Mouse (Mus musculus): Measurements from ENCODE around the gene Rdx. TPM values are rescaled to one million over a fixed set of nuclear protein-coding genes. Genes with fewer than 3 reads are reported as not detected.

Rdx gene
- polyA plus RNA-seq, 1 experiment from 2014 or later = 99.5 TPM

GRCm38 (mm10) chr9:52113091-52113490 is 66.1 kb downstream of the Rdx start:
- Histone ChIP-seq H3K9ac (replicated peaks; ENCODE audit: low read depth, low read length) (no peak overlapping the region), H3K4me3 (ENCODE audit: low read depth, low read length) (no peak overlapping the region), H3K4me2 (ENCODE audit: low read depth, low read length) (no peak overlapping the region), H3K36me3 (ENCODE audit: control insufficient read depth, insufficient read depth, low read length) (peaks cover 21% of the 10 kb centered on the region), H3K4me1 (ENCODE audit: control insufficient read depth, insufficient read depth, low read length) (no peaks in the 10 kb centered on the region), H3K27me3 (ENCODE audit: control insufficient read depth, insufficient read depth, low read length) (no peaks in the 10 kb centered on the region), H3K27ac (ENCODE audit: low read depth, low read length) (no peak overlapping the region), H3K9me3 (ENCODE audit: control insufficient read depth, low read length) (no peaks in the 10 kb centered on the region)
- WGBS = 91% methylated on average over 5 of the region's 5 CpGs
- ATAC-seq (ENCODE audit: low read depth) = no peak

GRCm38 (mm10) chr9:52119212-52119611 is 72.2 kb downstream of the Rdx start:
- no peaks in the 10 kb centered on the region for H3K27me3 ChIP-seq (ENCODE audit: control insufficient read depth, insufficient read depth, low read length)
- no peak for ATAC-seq (ENCODE audit: low read depth)
- WGBS = 93% methylated on average over 4 of the region's 4 CpGs
- H3K27ac ChIP-seq (ENCODE audit: low read depth, low read length) = no peak overlapping the region
- H3K4me1 ChIP-seq (ENCODE audit: control insufficient read depth, insufficient read depth, low read length) = no peaks in the 10 kb centered on the region
- H3K4me3 ChIP-seq (ENCODE audit: low read depth, low read length) = no peak overlapping the region
- H3K9ac ChIP-seq (replicated peaks; ENCODE audit: low read depth, low read length) = no peak overlapping the region
- H3K36me3 ChIP-seq (ENCODE audit: control insufficient read depth, insufficient read depth, low read length) = peaks cover 26% of the 10 kb centered on the region
- H3K4me2 ChIP-seq (ENCODE audit: low read depth, low read length) = no peak overlapping the region
- H3K9me3 ChIP-seq (ENCODE audit: control insufficient read depth, low read length) = no peaks in the 10 kb centered on the region

GRCm38 (mm10) chr9:52125225-52125624 is 78.3 kb downstream of the Rdx start:
- WGBS = 95% methylated on average over 6 of the region's 6 CpGs
- Histone ChIP-seq H3K4me3 (ENCODE audit: low read depth, low read length) (no peak overlapping the region), H3K9ac (replicated peaks; ENCODE audit: low read depth, low read length) (no peak overlapping the region), H3K4me1 (ENCODE audit: control insufficient read depth, insufficient read depth, low read length) (no peaks in the 10 kb centered on the region), H3K27ac (ENCODE audit: low read depth, low read length) (no peak overlapping the region), H3K4me2 (ENCODE audit: low read depth, low read length) (no peak overlapping the region), H3K9me3 (ENCODE audit: control insufficient read depth, low read length) (no peaks in the 10 kb centered on the region), H3K36me3 (ENCODE audit: control insufficient read depth, insufficient read depth, low read length) (no peaks in the 10 kb centered on the region; the same call in 1 of the 2 replicates), H3K27me3 (ENCODE audit: control insufficient read depth, insufficient read depth, low read length) (no peaks in the 10 kb centered on the region)
- ATAC-seq (ENCODE audit: low read depth) = no peak

- H3K9ac ChIP-seq (replicated peaks; ENCODE audit: low read depth, low read length) = no peak overlapping the region
- no peaks in the 10 kb centered on the region for H3K4me1 ChIP-seq (ENCODE audit: control insufficient read depth, insufficient read depth, low read length)
- no peaks in the 10 kb centered on the region for H3K27me3 ChIP-seq (ENCODE audit: control insufficient read depth, insufficient read depth, low read length)
- 83% methylated on average over 4 of the region's 4 CpGs for WGBS
- ATAC-seq (ENCODE audit: low read depth) = no peak
- no peak overlapping the region for H3K4me2 ChIP-seq (ENCODE audit: low read depth, low read length)
- no peaks in the 10 kb centered on the region for H3K36me3 ChIP-seq (ENCODE audit: control insufficient read depth, insufficient read depth, low read length)
- no peak overlapping the region for H3K27ac ChIP-seq (ENCODE audit: low read depth, low read length)
- H3K4me3 ChIP-seq (ENCODE audit: low read depth, low read length) = no peak overlapping the region
- no peaks in the 10 kb centered on the region for H3K9me3 ChIP-seq (ENCODE audit: control insufficient read depth, low read length)
Measured at GRCm38 (mm10) chr9:52130348-52130747, 83.4 kb downstream of the Rdx start.

- ATAC-seq (ENCODE audit: low read depth) = no peak
Measured at GRCm38 (mm10) chr9:52132771-52133170, 85.8 kb downstream of the Rdx start.

More at GRCm38 (mm10) chr9:52132771-52133170, 85.8 kb downstream of the Rdx start:
- Histone ChIP-seq H3K9me3 (ENCODE audit: control insufficient read depth, low read length) (no peaks in the 10 kb centered on the region), H3K27ac (ENCODE audit: low read depth, low read length) (no peak overlapping the region), H3K27me3 (ENCODE audit: control insufficient read depth, insufficient read depth, low read length) (no peaks in the 10 kb centered on the region), H3K9ac (replicated peaks; ENCODE audit: low read depth, low read length) (no peak overlapping the region), H3K36me3 (ENCODE audit: control insufficient read depth, insufficient read depth, low read length) (no peaks in the 10 kb centered on the region), H3K4me1 (ENCODE audit: control insufficient read depth, insufficient read depth, low read length) (no peaks in the 10 kb centered on the region), H3K4me3 (ENCODE audit: low read depth, low read length) (no peak overlapping the region), H3K4me2 (ENCODE audit: low read depth, low read length) (no peak overlapping the region)
- WGBS = 90% methylated on average over 2 of the region's 2 CpGs

Small RNAs within 50 kb of the gene (microRNA-seq; reads per million reads assigned to microRNA genes)
- gene Gm27686 = not detected
- not detected for gene Mir6244

Other genes with a start within 250 kb of the Rdx start
- 42.1 and 48.7 TPM in 2 replicates for gene Fdx1, start 83.6 kb upstream of the Rdx start, polyA plus RNA-seq (2014; fragmentation: Nextera tagmentation; extraction: Ambion mirVana)
- 7.6 and 8.1 TPM in 2 replicates for gene Zc3h12c, start 121.4 kb downstream of the Rdx start, polyA plus RNA-seq (2014; fragmentation: Nextera tagmentation; extraction: Ambion mirVana)

Data from neural tube, embryonic 14.5 days (tissue).